Comparison of ENCODE assay signal across 18 mouse cellular contexts in the genomic region with DNA sequence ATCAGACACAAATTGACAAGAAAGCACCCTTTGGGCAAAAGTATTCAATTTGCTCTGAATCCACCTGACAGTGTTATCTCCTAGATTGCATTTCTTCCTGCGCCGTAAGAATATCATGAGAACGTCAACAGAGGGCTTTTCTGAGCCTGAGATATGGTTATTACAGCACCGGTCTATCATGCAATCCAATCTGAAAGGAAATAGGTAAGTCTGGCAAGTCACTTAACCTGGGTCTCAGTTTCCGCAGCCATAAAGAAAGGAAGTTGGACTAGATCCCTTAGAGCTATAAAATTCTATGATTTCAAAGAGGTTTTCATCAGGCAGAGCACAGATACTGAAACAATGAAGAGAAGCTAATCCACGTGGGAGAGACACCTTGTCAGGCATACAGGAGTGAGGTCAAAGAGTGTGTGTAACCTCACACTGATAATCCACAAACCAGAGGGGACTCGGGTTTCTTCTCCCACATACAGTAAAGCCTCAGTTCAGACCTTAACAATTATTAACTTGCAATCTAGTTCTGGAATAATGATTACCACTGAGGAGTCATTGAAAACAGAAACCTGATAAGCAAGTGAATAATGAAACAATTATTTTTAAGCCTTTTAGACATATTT. TPM values are rescaled to one million over a fixed set of nuclear protein-coding genes. Genes with fewer than 3 reads are reported as not detected.
DNase-seq lines count a peak whose midpoint lies in the region; ATAC-seq lines count a peak whose summit lies in the region.
"Had no signal": no experiment of that assay in that cellular context is flagged by ENCODE, and none has a peak within 500 bp of the region (broad histone marks: within the 10 kb centered on the region; RNA-seq: fewer than 3 reads in every experiment).

No protein-coding gene starts in this region.

- no peak overlapping the region for H3K9ac ChIP-seq in embryonic facial prominence, embryonic 14.5 days (ENCODE audit: low read depth, low read length)
- H3K9ac ChIP-seq in kidney, embryonic 14.5 days (ENCODE audit: low read depth, low read length): no peak overlapping the region
- H3K9ac ChIP-seq in liver, embryonic 16.5 days (ENCODE audit: low read depth, low read length): no peak overlapping the region
- H3K9ac ChIP-seq in liver, embryonic 12.5 days: no peak overlapping the region
- H3K9ac ChIP-seq in midbrain, embryonic 16.5 days (ENCODE audit: low read depth, low read length): no peak overlapping the region
- H3K9ac ChIP-seq: forebrain, embryonic 15.5 days; hindbrain, embryonic 13.5 days had no signal

- H3K9me3 ChIP-seq in embryonic facial prominence, embryonic 14.5 days (ENCODE audit: control insufficient read depth, low read length): no peaks in the 10 kb centered on the region
- no peaks in the 10 kb centered on the region for H3K9me3 ChIP-seq in embryonic facial prominence, embryonic 10.5 days
- no peaks in the 10 kb centered on the region for H3K9me3 ChIP-seq in kidney, embryonic 14.5 days (ENCODE audit: control insufficient read depth, low read length)
- no peaks in the 10 kb centered on the region for H3K9me3 ChIP-seq in liver, embryonic 16.5 days (replicated peaks; ENCODE audit: control insufficient read depth, low read length)
- H3K9me3 ChIP-seq in liver, embryonic 12.5 days (replicated peaks): no peaks in the 10 kb centered on the region
- H3K9me3 ChIP-seq in midbrain, embryonic 16.5 days (replicated peaks; ENCODE audit: control insufficient read depth, low read length, poor library complexity, severe bottlenecking): no peaks in the 10 kb centered on the region
- H3K9me3 ChIP-seq: forebrain, embryonic 15.5 days; G1E; hindbrain, embryonic 13.5 days had no signal

- WGBS in embryonic facial prominence, embryonic 14.5 days: 78% methylated on average over 7 of the region's 7 CpGs
- 88% methylated on average over 7 of the region's 7 CpGs for WGBS in embryonic facial prominence, embryonic 10.5 days
- WGBS in kidney, embryonic 14.5 days: 50% methylated on average over 7 of the region's 7 CpGs
- 70% methylated on average over 7 of the region's 7 CpGs for WGBS in liver, embryonic 16.5 days (ENCODE audit: insufficient replicate concordance)
- WGBS in liver, embryonic 12.5 days (ENCODE audit: insufficient replicate concordance): 78% methylated on average over 7 of the region's 7 CpGs
- WGBS in midbrain, embryonic 16.5 days: 91% methylated on average over 7 of the region's 7 CpGs

- no peaks in the 10 kb centered on the region for H3K4me1 ChIP-seq in embryonic facial prominence, embryonic 14.5 days (ENCODE audit: control insufficient read depth, insufficient read depth, low read length)
- no peaks in the 10 kb centered on the region for H3K4me1 ChIP-seq in embryonic facial prominence, embryonic 10.5 days
- H3K4me1 ChIP-seq in kidney, embryonic 14.5 days (ENCODE audit: control insufficient read depth, insufficient read depth, low read length): no peaks in the 10 kb centered on the region
- H3K4me1 ChIP-seq in liver, embryonic 16.5 days (ENCODE audit: control insufficient read depth, low read depth, low read length): no peaks in the 10 kb centered on the region
- H3K4me1 ChIP-seq in liver, embryonic 12.5 days: no peaks in the 10 kb centered on the region
- H3K4me1 ChIP-seq in midbrain, embryonic 16.5 days (ENCODE audit: control insufficient read depth, insufficient read depth, low read length): no peaks in the 10 kb centered on the region
- H3K4me1 ChIP-seq: forebrain, embryonic 15.5 days; hindbrain, embryonic 13.5 days had no signal

- ATAC-seq in embryonic facial prominence, embryonic 14.5 days (ENCODE audit: low read depth): peak; percentile 76; the same call in 1 of the 2 replicates
- peak; percentile 75; the same call in 1 of the 2 replicates for ATAC-seq in kidney, embryonic 14.5 days (ENCODE audit: low FRiP score, low TSS enrichment)
- peak; percentile 71; the same call in 1 of the 2 replicates for ATAC-seq in liver, embryonic 16.5 days (ENCODE audit: low read depth)
- ATAC-seq in liver, embryonic 12.5 days: no peak
- no peak for ATAC-seq in midbrain, embryonic 16.5 days
- ATAC-seq: CD4-positive, CD25-positive, alpha-beta regulatory T cell, adult 4 months; forebrain, embryonic 15.5 days had no signal

- no peak for DNase-seq in embryonic facial prominence, embryonic 14.5 days (ENCODE audit: low spot score)
- DNase-seq in embryonic facial prominence, embryonic 10.5 days (ENCODE audit: low spot score): no peak
- no peak for DNase-seq in kidney, postnatal 10 days
- DNase-seq: adrenal gland, adult 8-10 months; adrenal gland, postnatal 36 days; B cell, adult 2 months; cerebellum, adult 2 months; cerebellum, postnatal 10 days; gastrocnemius, postnatal 36 days; heart, postnatal 10 days had no signal

- no peaks in the 10 kb centered on the region for H3K27me3 ChIP-seq in embryonic facial prominence, embryonic 14.5 days (replicated peaks; ENCODE audit: control insufficient read depth, insufficient read depth, low read length)
- no peaks in the 10 kb centered on the region for H3K27me3 ChIP-seq in embryonic facial prominence, embryonic 10.5 days (replicated peaks; ENCODE audit: low read depth, poor library complexity, severe bottlenecking)
- no peaks in the 10 kb centered on the region for H3K27me3 ChIP-seq in kidney, embryonic 14.5 days (ENCODE audit: control insufficient read depth, insufficient read depth, low read length)
- H3K27me3 ChIP-seq in liver, embryonic 16.5 days (ENCODE audit: control insufficient read depth, insufficient read depth, low read depth, low read length): no peaks in the 10 kb centered on the region
- H3K27me3 ChIP-seq in liver, embryonic 12.5 days (replicated peaks): no peaks in the 10 kb centered on the region
- H3K27me3 ChIP-seq in midbrain, embryonic 16.5 days (ENCODE audit: control insufficient read depth, insufficient read depth, low read depth, low read length): no peaks in the 10 kb centered on the region
- H3K27me3 ChIP-seq: forebrain, embryonic 15.5 days; hindbrain, embryonic 13.5 days had no signal

- peaks cover 59% of the 10 kb centered on the region for H3K36me3 ChIP-seq in embryonic facial prominence, embryonic 14.5 days (ENCODE audit: control insufficient read depth, insufficient read depth, low read length)
- H3K36me3 ChIP-seq in embryonic facial prominence, embryonic 10.5 days (replicated peaks): peaks cover 52% of the 10 kb centered on the region
- peaks cover 25% of the 10 kb centered on the region for H3K36me3 ChIP-seq in kidney, embryonic 14.5 days (ENCODE audit: control insufficient read depth, insufficient read depth, low read length)
- no peaks in the 10 kb centered on the region for H3K36me3 ChIP-seq in liver, embryonic 16.5 days (ENCODE audit: control insufficient read depth, insufficient read depth)
- H3K36me3 ChIP-seq in liver, embryonic 12.5 days: peaks cover 31% of the 10 kb centered on the region
- H3K36me3 ChIP-seq in midbrain, embryonic 16.5 days (ENCODE audit: control insufficient read depth, insufficient read depth, low read length): peaks cover 3% of the 10 kb centered on the region; the same call in 1 of the 2 replicates

- no peak overlapping the region for H3K27ac ChIP-seq in embryonic facial prominence, embryonic 14.5 days (replicated peaks; ENCODE audit: low read depth, low read length)
- no peak overlapping the region for H3K27ac ChIP-seq in embryonic facial prominence, embryonic 10.5 days (replicated peaks)
- no peak overlapping the region for H3K27ac ChIP-seq in kidney, embryonic 14.5 days (ENCODE audit: low read depth, low read length)
- H3K27ac ChIP-seq in liver, embryonic 16.5 days (ENCODE audit: low read length): no peak overlapping the region
- no peak overlapping the region for H3K27ac ChIP-seq in liver, embryonic 12.5 days
- H3K27ac ChIP-seq in midbrain, embryonic 16.5 days (ENCODE audit: low read length): no peak overlapping the region
- H3K27ac ChIP-seq: forebrain, embryonic 15.5 days; hindbrain, embryonic 13.5 days had no signal

- no peak overlapping the region for H3K4me3 ChIP-seq in embryonic facial prominence, embryonic 14.5 days (ENCODE audit: low read depth, low read length)
- H3K4me3 ChIP-seq in embryonic facial prominence, embryonic 10.5 days: no peak overlapping the region
- no peak overlapping the region for H3K4me3 ChIP-seq in kidney, embryonic 14.5 days (ENCODE audit: low read length)
- H3K4me3 ChIP-seq in liver, embryonic 16.5 days (ENCODE audit: low read depth, low read length): no peak overlapping the region
- no peak overlapping the region for H3K4me3 ChIP-seq in liver, embryonic 12.5 days
- H3K4me3 ChIP-seq in midbrain, embryonic 16.5 days (ENCODE audit: low read depth, low read length): no peak overlapping the region
- H3K4me3 ChIP-seq: forebrain, embryonic 15.5 days; hindbrain, embryonic 13.5 days had no signal

- no peak overlapping the region for H3K4me2 ChIP-seq in embryonic facial prominence, embryonic 14.5 days (ENCODE audit: low read depth, low read length)
- H3K4me2 ChIP-seq in kidney, embryonic 14.5 days (replicated peaks; ENCODE audit: low read depth, low read length): no peak overlapping the region
- no peak overlapping the region for H3K4me2 ChIP-seq in liver, embryonic 16.5 days (ENCODE audit: low read depth, low read length)
- H3K4me2 ChIP-seq in liver, embryonic 12.5 days: no peak overlapping the region
- no peak overlapping the region for H3K4me2 ChIP-seq in midbrain, embryonic 16.5 days (ENCODE audit: low read length)
- H3K4me2 ChIP-seq: forebrain, embryonic 15.5 days; hindbrain, embryonic 13.5 days had no signal

RNA-seq across cellular contexts. Expression of a gene that starts 7.4 kb away (rescaled TPM):
- polyA plus RNA-seq in embryonic facial prominence, embryonic 14.5 days (2014; fragmentation: Nextera tagmentation; extraction: Ambion mirVana): 19.5 and 20.4 TPM in 2 replicates
- 18.7 and 18.8 TPM in 2 replicates for polyA plus RNA-seq in embryonic facial prominence, embryonic 10.5 days (2016; fragmentation: Nextera tagmentation; extraction: Ambion mirVana)
- polyA plus RNA-seq in kidney, embryonic 14.5 days (2014; fragmentation: Nextera tagmentation; extraction: Ambion mirVana): 29.0 and 32.1 TPM in 2 replicates
- 7.8 and 7.9 TPM in 2 replicates for polyA plus RNA-seq in liver, embryonic 16.5 days (2015; fragmentation: Nextera tagmentation; extraction: Ambion mirVana)
- polyA plus RNA-seq in liver, embryonic 12.5 days (2016; fragmentation: Nextera tagmentation; extraction: Ambion mirVana): 10.7 and 10.9 TPM in 2 replicates
- 15.5 and 18.8 TPM in 2 replicates for polyA plus RNA-seq in midbrain, embryonic 16.5 days (2015; fragmentation: Nextera tagmentation; extraction: Ambion mirVana)

RNA-seq across cellular contexts. Expression of a gene that starts 17.3 kb away (rescaled TPM):
- 19.1 and 30.3 TPM in 2 replicates for polyA plus RNA-seq in embryonic facial prominence, embryonic 14.5 days (2014; fragmentation: Nextera tagmentation; extraction: Ambion mirVana)
- 33.3 and 36.2 TPM in 2 replicates for polyA plus RNA-seq in embryonic facial prominence, embryonic 10.5 days (2016; fragmentation: Nextera tagmentation; extraction: Ambion mirVana)
- 35.3 and 37.2 TPM in 2 replicates for polyA plus RNA-seq in kidney, embryonic 14.5 days (2014; fragmentation: Nextera tagmentation; extraction: Ambion mirVana)
- polyA plus RNA-seq in liver, embryonic 16.5 days (2015; fragmentation: Nextera tagmentation; extraction: Ambion mirVana): 7.0 and 7.1 TPM in 2 replicates
- 14.8 and 18.2 TPM in 2 replicates for polyA plus RNA-seq in liver, embryonic 12.5 days (2016; fragmentation: Nextera tagmentation; extraction: Ambion mirVana)
- polyA plus RNA-seq in midbrain, embryonic 16.5 days (2015; fragmentation: Nextera tagmentation; extraction: Ambion mirVana): 23.7 and 27.7 TPM in 2 replicates

Comparison
In these comparisons a context has a peak if more than half of its experiments do, and no peak if none do; other contexts are left out.
1. ATAC-seq: peak in embryonic facial prominence, embryonic 14.5 days (single experiment), kidney, embryonic 14.5 days (single experiment) and liver, embryonic 16.5 days (single experiment); none in liver, embryonic 12.5 days (single experiment) and midbrain, embryonic 16.5 days (single experiment).